Mouse (Mus musculus) midbrain, embryonic 10.5 days (tissue): ENCODE data around the gene Bgn. TPM values are rescaled to one million over a fixed set of nuclear protein-coding genes. Genes with fewer than 3 reads are reported as not detected.

ENCODE experiments used
- DNase-seq: peaks from one replicate; pipeline ENCODE4 v3.0.0-alpha.2; 2017; ENCODE audit warnings: low spot score
- H3K27ac ChIP-seq: fragments of 300-500 bp; sonication (generic); replicated peaks from 2 replicates; pipeline ENCODE4 v1.5.1; 2016; ENCODE audit warnings: mild to moderate bottlenecking
- H3K27me3 ChIP-seq: fragments of 300-500 bp; sonication (generic); 2 replicates; pipeline ENCODE4 v1.6.1; 2016; ENCODE audit warnings: low read depth, mild to moderate bottlenecking; ENCODE audit not compliant: poor library complexity, severe bottlenecking
- H3K36me3 ChIP-seq: fragments of 300-500 bp; sonication (generic); 2 replicates; pipeline ENCODE4 v1.6.1; 2016; ENCODE audit warnings: mild to moderate bottlenecking, moderate library complexity
- H3K4me1 ChIP-seq: fragments of 300-500 bp; sonication (generic); 2 replicates; pipeline ENCODE4 v1.6.1; 2016
- H3K4me3 ChIP-seq: fragments of 300-500 bp; sonication (generic); 2 replicates; pipeline ENCODE4 v1.5.1; 2016; ENCODE audit warnings: mild to moderate bottlenecking, moderate library complexity
- H3K9me3 ChIP-seq: fragments of 300-500 bp; sonication (generic); replicated peaks from 2 replicates; pipeline ENCODE4 v1.6.1; 2016; ENCODE audit warnings: mild to moderate bottlenecking
- WGBS: fragments of 180-500 bp; shearing (Covaris S2); methylation state at CpG from one replicate; pipeline ENCODE4 v1.1.7; 2016; 5-methylcytosine and 5-hydroxymethylcytosine counted together
- polyA plus RNA-seq: library from polyadenylated mRNA; unstranded; fragments of >200 nt; fragmentation: Nextera tagmentation; extraction: Ambion mirVana; gene quantifications from 2 replicates; pipeline ENCODE4 v1.2.1, GENCODE M21; 2016

The Bgn gene
- polyA plus RNA-seq, 1 experiment from 2014 or later, result 16.4 TPM

DNA sequence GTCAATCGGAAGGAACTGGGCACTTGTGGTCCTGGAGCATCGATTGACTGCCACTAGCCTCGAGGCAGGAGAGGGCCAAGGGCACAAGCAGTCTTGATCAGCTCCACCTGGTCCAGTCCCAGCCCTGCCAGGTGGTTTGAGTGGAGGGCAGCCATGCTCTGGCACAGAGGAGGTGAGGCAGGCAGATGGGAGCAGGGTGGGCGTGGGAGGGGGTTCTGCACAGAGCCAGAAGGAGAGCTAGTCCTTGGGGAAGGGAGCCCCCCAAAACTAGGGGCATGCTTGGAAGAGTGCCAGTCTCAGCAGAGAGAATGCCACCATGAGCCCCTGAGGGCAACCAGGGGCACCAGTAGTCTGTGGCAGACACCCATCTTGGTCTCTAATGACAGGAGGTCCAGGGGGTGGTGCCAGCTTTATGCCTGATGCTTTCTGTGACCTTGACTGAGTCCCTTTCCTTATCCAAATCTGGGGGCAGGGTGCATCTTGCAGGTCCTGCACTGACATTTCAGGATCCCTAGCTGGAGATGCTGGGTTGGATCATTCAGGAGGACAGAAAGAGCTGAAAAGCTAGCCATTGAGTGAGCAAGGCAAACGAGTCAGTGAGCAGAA lies 21.8 kb downstream of the Bgn start:
- H3K4me3 ChIP-seq, result no peak overlapping the region
- peaks cover 77% of the 10 kb centered on the region for H3K27me3 ChIP-seq
- H3K4me1 ChIP-seq, result peaks cover 9% of the 10 kb centered on the region
- no peak overlapping the region for H3K27ac ChIP-seq
- no peaks in the 10 kb centered on the region for H3K9me3 ChIP-seq
- H3K36me3 ChIP-seq, result no peaks in the 10 kb centered on the region
- no peak for DNase-seq
- WGBS, result 74% methylated on average over 5 of the region's 5 CpGs

DNA sequence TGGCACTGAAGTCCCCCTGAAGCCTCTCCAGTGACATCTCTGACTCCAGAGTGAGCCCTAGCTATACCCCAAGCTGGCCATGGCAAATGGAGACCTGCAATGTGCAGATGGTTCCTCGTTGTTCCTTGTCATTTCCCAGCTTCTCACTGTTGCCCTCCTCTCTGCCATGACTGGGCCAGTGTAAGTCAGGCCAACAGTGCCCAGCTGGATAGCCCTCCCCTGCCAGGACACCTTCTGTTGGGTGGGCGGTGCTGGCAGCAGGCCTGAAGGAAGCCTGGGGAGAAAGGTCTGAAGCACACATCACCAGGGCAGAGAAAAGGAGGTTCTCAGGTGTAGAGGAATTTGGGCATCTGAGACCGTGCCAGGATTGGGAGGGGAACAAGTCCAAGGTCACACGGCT lies 23.2 kb downstream of the Bgn start:
- H3K4me1 ChIP-seq, result peaks cover 9% of the 10 kb centered on the region
- H3K9me3 ChIP-seq, result no peaks in the 10 kb centered on the region
- no peaks in the 10 kb centered on the region for H3K36me3 ChIP-seq
- WGBS, result 83% methylated on average over 4 of the region's 4 CpGs
- H3K4me3 ChIP-seq, result no peak overlapping the region
- no peak overlapping the region for H3K27ac ChIP-seq
- peaks cover 74% of the 10 kb centered on the region for H3K27me3 ChIP-seq
- no peak for DNase-seq

DNA sequence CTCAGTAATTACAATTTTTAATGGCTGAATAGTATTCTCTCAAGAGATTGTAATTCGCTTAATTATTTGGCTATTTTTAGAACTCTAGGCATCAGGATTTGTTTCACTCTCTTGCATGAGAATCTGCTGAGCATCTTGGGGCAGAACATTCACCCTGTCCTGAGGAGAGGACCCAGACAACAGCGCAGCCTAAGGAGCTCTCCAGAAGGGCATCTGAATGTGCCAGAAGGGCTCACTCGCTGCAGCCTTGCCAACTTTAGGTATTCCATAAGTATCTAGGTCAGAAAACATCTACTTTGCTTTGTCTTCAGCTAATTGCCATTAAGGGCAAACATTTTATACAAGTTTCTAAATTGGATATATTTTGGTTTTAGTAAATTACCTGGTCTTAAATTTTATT lies 25.8 kb downstream of the Bgn start:
- DNase-seq, result no peak
- Histone ChIP-seq H3K27ac (no peak overlapping the region), H3K4me3 (no peak overlapping the region), H3K36me3 (no peaks in the 10 kb centered on the region), H3K9me3 (no peaks in the 10 kb centered on the region), H3K4me1 (peaks cover 3% of the 10 kb centered on the region; the same call in 1 of the 2 replicates), H3K27me3 (peaks cover 63% of the 10 kb centered on the region)
- 85% methylated on average over 3 of the region's 3 CpGs for WGBS

DNA sequence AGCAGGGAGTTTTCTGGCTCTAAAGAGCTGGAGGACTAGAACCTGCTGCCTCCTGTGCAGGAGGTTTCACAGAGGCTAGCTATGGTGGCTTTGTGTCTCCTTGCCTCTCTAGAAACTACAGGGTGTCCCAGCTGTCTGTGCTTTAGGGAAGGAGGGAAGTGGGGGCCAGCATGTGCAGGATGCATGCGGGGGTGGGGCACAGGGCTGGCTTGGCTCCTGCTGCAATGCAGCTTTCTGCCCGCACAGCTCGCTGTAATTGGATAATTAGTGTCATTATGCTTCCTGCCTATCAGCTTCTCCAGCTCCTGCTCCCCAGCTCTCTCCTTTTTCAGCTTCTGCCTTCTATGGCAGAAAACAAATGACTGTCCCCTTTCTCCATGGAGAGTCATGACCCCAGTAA lies 29.5 kb downstream of the Bgn start:
- Histone ChIP-seq H3K27me3 (peaks cover 45% of the 10 kb centered on the region), H3K4me3 (no peak overlapping the region), H3K4me1 (peaks cover 3% of the 10 kb centered on the region; the same call in 1 of the 2 replicates), H3K9me3 (no peaks in the 10 kb centered on the region), H3K27ac (no peak overlapping the region), H3K36me3 (no peaks in the 10 kb centered on the region)
- no peak for DNase-seq
- WGBS, result 55% methylated on average over 3 of the region's 3 CpGs

DNA sequence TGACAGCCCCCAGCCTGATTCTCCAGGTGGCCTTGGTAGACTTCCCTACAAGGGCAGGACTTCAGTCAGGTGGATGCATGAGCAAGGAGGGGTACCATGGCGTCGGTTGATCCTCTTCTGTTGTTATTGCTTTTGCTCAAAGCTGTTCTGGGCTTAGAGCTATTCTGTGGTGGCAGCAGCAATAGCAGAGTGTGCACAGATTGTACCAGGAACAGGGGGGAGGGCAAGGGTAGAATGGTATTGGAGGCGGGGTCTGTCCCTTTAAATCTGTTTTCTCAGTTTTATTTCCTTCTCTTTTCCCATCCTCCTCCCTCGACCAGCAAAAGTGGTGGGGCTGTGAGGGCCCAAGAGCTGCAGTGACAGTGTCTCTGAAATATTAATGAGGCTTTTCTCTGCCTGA lies 33.2 kb downstream of the Bgn start:
- H3K27me3 ChIP-seq, result peaks cover 59% of the 10 kb centered on the region
- WGBS, result 66% methylated on average over 4 of the region's 4 CpGs
- no peak for DNase-seq
- H3K9me3 ChIP-seq, result no peaks in the 10 kb centered on the region
- H3K27ac ChIP-seq, result no peak overlapping the region
- peaks cover 3% of the 10 kb centered on the region; the same call in 1 of the 2 replicates for H3K4me1 ChIP-seq
- no peaks in the 10 kb centered on the region for H3K36me3 ChIP-seq
- H3K4me3 ChIP-seq, result no peak overlapping the region

DNA sequence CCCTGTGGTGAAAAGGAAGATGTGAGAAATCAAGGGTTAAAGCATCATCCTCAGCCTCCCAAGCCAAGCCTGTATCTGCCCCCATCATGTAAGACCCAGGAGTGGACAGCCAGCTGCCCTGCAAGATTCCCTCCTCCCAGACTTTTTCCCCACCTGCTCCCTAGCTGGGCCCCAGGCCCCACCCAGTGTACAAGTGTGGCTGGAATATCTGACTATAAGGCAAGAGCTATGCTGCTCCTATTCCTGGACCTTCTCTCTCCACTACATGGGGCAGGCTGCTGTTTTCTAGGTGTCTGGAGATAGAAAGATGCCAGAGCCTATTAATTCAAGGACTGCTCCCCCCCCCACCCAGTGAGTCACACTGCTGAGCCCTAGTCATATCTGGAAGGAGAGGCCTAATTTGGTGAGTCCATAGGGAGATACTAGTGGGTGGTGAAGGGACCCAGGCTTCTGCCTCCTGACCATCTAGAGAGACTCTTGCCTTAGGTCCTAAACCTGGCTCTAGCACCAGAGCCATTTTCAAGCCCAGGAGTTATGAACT lies 33.7 kb downstream of the Bgn start:
- Histone ChIP-seq H3K27me3 (peaks cover 59% of the 10 kb centered on the region), H3K27ac (no peak overlapping the region), H3K36me3 (no peaks in the 10 kb centered on the region), H3K4me3 (no peak overlapping the region), H3K9me3 (no peaks in the 10 kb centered on the region), H3K4me1 (peaks cover 3% of the 10 kb centered on the region; the same call in 1 of the 2 replicates)
- no peak for DNase-seq

DNA sequence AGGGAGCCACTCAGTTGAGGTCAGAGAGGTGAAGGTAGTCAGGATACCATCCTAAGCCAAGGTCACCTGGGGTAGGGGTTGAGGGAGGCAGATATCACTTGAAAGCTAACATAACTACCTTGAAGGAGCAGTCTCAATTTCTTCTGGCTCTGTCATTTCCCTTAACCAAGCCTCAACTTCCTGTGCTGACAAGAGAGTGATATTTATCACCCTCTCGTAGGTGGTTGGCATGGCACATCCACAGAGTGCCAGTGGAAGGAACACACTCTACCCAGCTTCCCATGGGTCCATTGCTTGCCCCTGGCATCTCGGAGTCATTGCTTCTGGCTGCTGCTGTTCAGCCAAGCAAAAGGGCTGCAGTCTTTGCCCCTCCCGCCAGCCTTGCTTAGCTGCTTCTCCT lies 37.3 kb downstream of the Bgn start:
- H3K27ac ChIP-seq, result no peak overlapping the region
- H3K27me3 ChIP-seq, result peaks cover 59% of the 10 kb centered on the region
- H3K4me3 ChIP-seq, result no peak overlapping the region
- no peak for DNase-seq
- H3K4me1 ChIP-seq, result no peaks in the 10 kb centered on the region
- WGBS, result 70% methylated on average over 3 of the region's 3 CpGs
- H3K9me3 ChIP-seq, result no peaks in the 10 kb centered on the region
- no peaks in the 10 kb centered on the region for H3K36me3 ChIP-seq

DNA sequence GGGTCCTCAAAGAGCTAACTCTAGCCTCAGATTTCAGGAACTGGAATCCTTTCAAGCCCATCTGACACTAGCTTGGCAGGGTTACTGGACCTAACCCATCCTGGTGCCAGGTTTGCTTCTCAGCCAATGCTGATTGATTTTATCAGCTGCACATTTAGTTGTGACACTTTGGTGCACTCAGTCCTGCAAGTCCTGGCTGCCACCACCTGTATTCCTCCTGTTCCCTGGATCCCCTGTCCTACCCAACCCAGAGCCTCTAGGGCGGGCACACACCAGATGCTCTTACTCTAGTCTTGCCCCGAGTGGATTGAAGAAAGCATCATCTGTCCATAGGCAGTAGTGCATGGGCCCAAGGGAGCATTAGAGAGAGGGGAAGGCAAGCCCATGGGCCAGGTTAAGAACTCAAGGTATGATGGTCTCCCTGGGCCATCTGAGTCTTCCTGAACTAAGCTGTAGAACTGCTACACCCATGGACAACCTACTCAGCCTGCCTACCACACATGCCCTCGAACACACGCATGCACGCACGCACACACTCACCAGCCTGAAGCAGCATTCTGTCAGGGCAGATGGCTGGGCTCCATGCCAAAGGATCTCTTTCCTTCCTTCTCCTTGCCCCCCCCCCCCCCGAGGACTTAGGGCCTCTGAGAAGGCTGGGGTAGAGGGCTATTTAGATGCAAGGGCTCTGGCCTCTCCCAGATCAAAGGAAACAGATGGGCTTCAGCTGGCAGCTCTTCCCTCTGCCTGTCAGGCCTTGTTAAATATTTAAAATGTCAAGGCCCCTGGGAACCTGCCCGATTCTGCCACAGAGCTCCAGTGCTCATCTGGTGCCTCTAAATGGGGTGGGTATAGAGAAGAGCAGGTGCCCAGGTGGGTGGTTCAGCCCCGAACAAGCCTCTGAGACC lies 41.2 kb downstream of the Bgn start:
- Histone ChIP-seq H3K4me3 (no peak overlapping the region), H3K27me3 (peaks cover 70% of the 10 kb centered on the region), H3K27ac (no peak overlapping the region), H3K36me3 (no peaks in the 10 kb centered on the region), H3K9me3 (no peaks in the 10 kb centered on the region), H3K4me1 (no peaks in the 10 kb centered on the region)
- DNase-seq, result no peak
- WGBS, result 93% methylated on average over 8 of the region's 9 CpGs

DNA sequence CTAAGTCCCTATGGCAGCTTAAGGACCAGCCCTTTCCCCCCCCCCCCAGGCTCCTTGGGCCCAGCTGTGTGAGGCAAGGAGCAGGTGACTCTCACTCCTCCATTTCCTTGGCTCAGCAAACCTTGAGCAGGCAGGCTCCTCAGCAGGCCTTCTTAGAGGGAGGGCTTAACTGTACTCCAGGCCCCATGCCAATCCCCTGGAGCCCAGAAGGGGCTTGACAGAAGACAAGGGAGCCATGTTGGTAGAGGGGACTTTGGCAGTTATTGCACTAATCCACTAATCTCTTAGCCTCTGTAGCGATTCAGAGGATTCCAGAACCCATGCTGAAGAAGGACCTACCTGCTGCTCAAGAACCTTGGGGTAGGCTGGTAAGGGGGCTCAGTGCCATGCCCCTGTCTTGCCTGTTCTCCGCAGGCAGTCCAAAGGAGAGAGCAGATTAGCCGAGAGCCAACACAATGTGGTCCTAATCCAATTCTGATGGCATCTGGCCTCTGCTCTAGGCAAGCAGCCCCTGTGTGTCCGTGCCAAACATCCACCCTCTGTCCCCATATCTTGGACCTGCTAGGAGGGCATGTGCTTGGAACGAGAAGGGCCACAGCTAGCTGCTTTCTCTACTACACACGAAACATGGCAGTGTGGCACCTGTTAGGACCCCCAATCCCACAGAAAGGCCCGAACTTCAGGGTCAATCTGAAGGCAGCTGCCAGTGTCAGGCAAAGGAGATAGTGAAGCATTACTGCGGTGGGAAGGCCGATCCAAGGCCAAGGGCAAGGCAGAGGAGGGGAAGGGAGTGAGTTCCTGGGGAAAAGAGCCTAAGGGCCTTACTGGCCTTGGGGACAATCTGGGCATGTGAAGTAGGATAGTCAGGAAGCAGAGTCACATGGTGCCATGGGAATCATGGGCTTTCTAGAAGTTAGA lies 42.1 kb downstream of the Bgn start:
- Histone ChIP-seq H3K4me3 (no peak overlapping the region), H3K27ac (no peak overlapping the region), H3K9me3 (no peaks in the 10 kb centered on the region), H3K4me1 (no peaks in the 10 kb centered on the region), H3K36me3 (no peaks in the 10 kb centered on the region), H3K27me3 (peaks cover 70% of the 10 kb centered on the region)
- WGBS, result 78% methylated on average over 9 of the region's 9 CpGs
- DNase-seq, result no peak

DNA sequence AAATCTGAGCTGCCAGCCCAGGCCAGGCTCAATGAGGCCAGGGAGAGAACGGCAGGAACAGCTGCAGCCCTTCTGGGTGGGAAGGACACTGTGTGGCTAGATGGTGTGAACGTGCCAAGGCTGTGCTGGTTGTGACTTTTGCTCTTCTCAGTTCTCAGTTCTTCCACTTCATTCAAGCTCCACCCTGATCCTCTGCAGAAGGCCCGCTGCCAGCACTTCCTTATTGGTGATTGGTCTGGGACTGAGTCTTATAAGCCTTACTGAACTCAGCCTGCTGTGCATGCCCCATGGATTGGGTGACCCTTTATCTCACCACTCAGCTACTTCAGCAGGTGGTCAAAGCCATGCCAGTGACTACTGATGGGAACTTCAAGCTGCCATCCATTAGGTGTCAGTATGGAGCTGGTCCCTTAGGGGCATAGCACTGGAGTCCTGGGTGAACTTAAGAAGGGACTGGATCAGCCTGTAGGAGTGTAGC lies 43.0 kb downstream of the Bgn start:
- DNase-seq, result no peak
- no peak overlapping the region for H3K4me3 ChIP-seq
- no peaks in the 10 kb centered on the region for H3K36me3 ChIP-seq
- H3K9me3 ChIP-seq, result no peaks in the 10 kb centered on the region
- peaks cover 67% of the 10 kb centered on the region for H3K27me3 ChIP-seq
- WGBS, result 57% methylated on average over 3 of the region's 3 CpGs
- no peaks in the 10 kb centered on the region for H3K4me1 ChIP-seq
- no peak overlapping the region for H3K27ac ChIP-seq

DNA sequence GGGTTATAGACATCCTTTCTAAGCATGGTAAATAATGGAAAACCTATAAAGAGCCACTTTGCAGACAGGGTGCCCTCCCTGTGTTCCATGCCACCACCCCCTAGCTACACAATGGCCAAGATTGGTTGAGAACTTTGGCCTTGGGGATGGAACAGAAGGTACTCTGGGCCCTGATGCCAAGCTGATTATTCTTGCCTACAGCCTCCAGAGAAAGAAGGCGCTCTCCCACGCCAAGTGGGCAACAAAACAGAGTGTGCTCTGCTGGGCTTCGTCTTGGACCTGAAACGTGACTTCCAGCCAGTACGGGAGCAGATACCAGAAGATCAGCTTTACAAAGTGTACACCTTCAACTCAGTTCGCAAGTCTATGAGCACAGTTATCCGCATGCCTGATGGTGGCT lies 54.5 kb downstream of the Bgn start:
- DNase-seq, result no peak
- H3K36me3 ChIP-seq, result no peaks in the 10 kb centered on the region
- H3K27me3 ChIP-seq, result peaks cover 36% of the 10 kb centered on the region
- WGBS, result 89% methylated on average over 7 of the region's 7 CpGs
- H3K9me3 ChIP-seq, result no peaks in the 10 kb centered on the region
- no peaks in the 10 kb centered on the region for H3K4me1 ChIP-seq
- H3K4me3 ChIP-seq, result no peak overlapping the region
- H3K27ac ChIP-seq, result no peak overlapping the region

DNA sequence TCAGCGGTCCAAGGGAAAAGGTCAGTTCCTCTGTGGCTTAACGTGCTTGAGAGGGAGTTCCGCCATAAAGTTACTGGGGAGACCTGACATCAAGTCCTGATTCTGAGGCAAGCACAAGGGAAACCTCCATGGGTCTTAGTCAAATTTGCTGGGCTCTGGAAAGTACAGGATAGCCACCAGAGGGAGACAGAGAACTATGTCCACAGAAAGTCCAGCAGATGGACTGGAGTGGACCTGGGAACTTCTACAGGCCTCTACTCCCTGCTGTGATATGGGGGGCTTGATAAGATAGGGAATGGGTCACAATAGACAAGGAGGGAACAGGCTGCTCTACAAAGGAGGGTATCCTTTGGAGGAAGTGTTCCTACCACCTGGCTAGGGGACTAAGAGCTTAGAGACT lies 59.9 kb downstream of the Bgn start:
- WGBS, result 45% methylated on average over 3 of the region's 3 CpGs
- no peaks in the 10 kb centered on the region for H3K9me3 ChIP-seq
- no peaks in the 10 kb centered on the region for H3K36me3 ChIP-seq
- DNase-seq, result no peak
- no peak overlapping the region for H3K4me3 ChIP-seq
- peaks cover 19% of the 10 kb centered on the region for H3K27me3 ChIP-seq
- no peaks in the 10 kb centered on the region for H3K4me1 ChIP-seq
- H3K27ac ChIP-seq, result no peak overlapping the region
